Mouse (Mus musculus) right cerebral cortex, postnatal 10 days (tissue): ENCODE measurements around the gene Auts2.
A peak's percentile ranks its signal among the peaks of the same experiment; 100 is the strongest.

ENCODE experiments used
- DNase-seq, 2 experiments: peaks; one replicate each; pipeline ENCODE4 v3.0.0; 2021; ENCODE audit warnings: low spot score in 2 of 2

The Auts2 gene

DNA sequence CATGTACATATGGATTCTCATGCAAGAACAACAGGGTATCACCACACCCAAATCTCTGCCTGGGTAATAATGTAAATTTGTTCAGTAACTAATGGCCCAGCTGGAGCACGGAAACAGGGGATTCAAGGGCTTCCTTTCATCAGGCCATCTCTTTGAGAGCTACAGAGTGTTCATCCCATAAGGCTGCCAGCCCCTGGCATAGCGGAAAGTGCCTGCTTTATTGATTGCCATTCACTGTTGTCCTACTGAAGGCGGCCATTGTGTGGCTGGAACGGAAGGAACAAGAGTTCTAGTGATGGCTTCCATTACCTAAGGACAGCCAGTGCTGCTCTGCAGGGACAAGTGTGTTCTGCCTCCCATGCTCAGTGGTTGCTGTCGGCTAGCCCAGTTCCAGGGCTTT lies 865.6 kb downstream of the Auts2 start:
- DNase-seq = peak; percentile 82 to 90

DNA sequence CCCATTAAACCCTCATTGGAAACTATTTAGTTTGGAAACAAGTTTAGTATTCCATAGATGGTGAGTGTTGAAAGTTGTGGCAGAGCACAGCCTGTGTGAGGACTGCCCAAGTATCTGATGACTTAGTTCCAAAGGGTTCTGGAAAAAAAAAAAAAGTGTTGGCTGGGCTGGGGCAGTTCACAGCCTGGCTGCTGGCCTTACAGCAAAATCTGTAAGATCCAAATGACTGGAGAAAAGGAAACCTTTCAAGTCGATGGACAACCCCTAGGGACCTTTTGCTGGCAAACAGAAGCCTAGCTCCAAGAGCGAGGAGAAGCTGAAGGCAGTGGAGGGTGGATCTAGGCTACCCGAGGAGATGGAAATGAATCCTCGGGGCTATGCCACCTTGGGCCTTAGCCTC lies 869.4 kb downstream of the Auts2 start:
- DNase-seq = peak; percentile 35 to 41

DNA sequence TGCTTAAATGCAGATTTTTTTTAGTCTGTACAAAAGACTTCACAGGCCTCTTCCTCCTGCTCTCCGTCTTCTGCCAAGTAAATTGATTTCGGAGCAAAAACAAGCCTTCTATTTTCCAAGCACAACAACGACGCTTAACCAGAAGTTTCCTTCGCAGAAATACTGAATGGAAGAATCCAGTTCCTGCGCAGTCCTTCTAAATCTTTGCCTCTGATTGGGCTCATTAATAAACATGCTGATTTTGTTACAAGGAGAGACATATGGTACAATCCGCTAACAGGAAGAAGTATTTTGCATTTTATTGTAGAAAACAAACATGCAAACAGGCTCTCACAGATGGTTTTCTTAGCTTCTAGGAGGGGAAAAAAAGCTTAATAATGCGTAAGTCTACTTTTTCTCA lies 878.1 kb downstream of the Auts2 start:
- DNase-seq = no peak

DNA sequence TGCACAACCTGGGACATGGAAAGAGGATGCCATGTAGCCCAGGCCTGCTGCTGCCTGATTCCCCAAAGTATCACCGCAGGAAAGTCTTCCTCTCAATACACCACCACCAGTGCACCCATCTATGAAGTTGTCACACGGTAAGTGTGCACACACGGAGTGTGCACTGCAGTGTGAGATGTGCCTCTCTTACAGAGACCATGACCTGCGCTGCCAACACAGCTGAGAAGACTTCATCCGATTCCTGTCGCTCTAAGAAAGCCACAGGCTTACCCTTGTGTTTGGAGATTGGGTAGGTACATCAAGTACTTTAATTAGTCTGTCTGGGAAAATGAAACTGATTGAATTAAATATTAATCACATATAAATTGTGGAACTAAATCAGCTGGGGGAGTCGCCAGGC lies 878.5 kb downstream of the Auts2 start:
- no peak for DNase-seq

DNA sequence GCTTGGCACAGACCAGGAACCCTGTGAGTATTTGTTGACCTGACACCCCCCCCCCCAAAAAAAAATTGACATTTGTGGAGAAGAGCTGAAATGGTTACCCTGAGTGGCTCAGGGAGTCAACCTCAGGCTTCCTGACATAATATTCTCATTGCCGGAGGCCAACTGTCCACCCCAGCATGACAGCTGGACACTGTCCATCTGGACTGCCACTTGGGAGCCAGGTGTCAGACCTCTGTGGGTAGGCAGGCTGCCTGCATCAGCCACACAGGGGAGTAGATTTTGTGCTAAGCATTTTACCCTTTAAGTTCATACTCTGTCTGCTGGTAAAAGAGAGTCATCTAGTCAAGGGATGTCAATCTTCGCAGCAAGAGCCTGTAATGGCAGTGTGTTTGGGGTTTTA lies 880.5 kb downstream of the Auts2 start:
- no peak for DNase-seq

DNA sequence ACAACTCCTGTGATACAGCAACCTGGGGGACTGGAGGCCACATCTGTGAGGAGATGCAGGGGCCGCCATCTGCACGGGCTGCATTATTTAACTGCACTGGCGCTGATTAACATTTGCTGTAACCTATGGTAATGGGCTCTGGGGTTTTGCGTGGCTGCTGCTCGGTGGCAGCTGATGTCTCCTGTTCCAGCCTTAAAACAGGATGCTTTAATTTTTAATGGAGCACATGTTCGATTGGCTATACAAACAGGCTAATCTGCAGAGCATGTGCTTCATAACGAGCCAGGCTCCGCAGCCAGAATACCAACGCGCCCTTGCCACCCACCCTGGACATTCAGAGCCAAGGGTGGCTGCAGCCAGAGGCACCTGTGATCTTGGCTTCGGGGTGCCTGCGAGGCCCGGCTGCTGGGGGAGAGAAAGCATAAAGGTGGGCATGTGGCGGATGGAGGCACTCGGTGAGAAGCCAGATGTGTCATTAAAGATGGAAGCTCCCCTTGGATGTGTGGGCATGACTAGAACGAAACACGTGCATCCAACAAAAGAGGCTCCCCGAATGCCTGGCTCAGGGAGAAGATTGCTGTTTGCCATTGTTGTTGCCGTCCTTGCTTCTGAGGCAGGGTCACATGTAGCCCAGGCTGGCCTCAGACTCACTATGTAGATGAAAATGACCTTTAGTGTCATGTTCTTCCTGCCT lies 884.2 kb downstream of the Auts2 start:
- no peak for DNase-seq

DNA sequence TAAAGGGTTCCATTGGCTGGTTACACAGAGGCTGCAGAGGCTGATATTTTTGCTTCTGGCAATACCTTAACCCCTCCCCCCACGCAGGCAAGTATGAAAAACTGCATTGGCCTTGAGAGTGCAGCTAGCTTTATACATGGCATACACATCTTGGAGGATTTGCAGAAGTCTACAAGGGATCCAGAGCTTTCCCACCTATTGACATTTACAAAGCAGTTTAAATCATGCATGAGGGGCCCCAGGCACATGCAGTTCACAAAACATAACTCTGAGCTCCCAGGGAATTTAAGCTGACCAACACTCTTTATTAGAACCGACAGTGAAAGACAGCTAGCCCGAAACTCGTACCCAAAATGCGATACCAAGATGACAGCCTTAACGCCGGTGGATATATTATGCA lies 888.9 kb downstream of the Auts2 start:
- no peak for DNase-seq

DNA sequence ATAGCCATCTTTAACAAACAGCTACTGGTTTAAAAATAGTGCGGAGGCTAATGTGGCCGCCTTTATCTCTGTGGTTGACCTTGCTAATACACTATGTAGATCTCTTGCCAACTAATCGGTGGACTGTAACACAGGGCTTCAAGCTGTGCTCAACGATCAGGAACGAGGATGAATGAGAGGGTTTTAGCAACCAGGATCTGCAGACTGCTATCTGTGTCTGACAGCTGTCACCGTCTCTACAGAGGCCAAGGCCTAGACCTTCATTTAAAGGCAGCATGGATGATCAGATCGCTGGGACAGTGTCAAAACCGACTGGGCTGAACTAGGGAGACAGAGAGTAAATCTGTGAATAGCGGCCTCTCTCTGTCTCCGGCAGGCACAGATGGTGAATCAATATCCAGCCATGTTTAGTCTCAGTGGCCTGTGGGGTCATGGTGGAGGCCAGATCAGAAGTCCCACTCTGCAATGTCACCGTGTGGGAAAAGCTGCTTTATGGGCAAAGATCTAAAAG lies 892.7 kb downstream of the Auts2 start:
- no peak for DNase-seq

DNA sequence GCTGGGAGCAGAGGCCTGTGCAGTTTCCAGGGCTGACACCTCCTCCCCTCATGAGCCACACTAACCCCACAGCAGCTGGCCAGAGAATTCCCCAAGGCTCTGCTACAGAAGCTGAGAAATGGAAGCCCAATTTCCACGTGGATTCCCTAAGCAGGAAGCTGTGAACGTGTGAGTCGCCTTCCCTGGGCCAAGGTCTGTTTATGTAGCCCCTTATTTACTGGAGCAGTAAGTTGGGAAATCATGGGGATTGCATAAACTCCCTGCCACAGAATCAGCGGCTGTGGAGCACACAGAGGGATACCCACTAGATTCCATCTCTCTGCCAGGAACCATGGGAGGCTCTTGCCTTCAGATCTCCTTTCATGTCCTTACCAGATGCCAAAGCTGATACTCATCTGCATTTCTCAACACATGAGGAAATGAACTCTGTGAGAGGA lies 895.4 kb downstream of the Auts2 start:
- DNase-seq = no peak

DNA sequence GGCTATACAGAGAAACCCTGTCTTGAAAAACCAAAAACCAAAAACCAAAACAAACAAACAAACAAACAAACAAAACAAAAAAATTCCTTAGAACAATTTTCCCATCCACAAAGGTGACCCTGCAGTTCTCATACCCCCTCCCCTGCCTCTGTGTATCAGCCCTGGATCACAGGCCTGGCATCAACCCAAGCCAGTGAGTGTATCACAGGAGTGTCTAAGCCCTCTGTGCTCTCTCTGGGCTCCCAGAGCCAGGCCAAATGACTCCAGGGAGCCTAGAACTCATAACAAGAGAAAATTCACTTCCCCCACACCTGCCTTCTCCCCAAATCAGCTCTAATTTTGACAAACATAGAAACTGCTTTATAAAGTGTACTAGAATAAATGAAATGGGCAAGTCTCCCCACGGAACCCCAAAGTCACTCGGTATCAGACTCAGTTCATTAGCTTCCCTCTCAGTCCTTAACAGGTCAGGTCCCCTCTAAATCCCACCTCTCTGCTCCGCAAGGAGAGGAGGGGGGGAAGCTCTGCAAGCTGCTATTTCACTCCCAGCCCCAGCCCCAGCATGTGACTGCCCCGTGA lies 896.0 kb downstream of the Auts2 start:
- no peak for DNase-seq

DNA sequence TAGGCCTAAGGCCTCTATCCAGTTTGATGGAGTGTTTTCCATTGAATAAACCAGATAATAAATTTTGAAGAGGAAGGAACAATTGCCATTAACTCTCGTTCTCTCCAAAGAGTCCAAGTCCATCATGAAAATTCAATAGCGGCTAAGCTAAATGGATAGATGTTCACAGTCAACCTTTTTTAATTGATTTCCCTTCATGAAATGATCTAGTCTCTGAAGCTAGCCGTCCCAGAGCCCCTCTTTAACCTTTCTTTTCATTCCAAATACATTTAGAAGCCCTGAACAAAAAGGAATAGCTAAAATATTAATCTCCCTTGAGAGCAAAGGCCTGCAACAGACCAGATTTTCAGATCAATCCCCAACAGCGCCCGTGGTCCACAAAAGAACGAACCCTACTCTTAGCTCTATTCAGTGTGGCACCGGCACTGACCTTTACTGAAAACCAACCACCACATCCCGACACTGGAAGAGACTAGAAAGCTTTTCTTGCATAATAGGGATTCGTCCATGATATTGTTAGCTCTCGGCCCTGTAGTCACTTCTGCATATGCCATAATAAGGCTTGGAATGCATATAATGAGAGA lies 896.9 kb downstream of the Auts2 start:
- DNase-seq = no peak

DNA sequence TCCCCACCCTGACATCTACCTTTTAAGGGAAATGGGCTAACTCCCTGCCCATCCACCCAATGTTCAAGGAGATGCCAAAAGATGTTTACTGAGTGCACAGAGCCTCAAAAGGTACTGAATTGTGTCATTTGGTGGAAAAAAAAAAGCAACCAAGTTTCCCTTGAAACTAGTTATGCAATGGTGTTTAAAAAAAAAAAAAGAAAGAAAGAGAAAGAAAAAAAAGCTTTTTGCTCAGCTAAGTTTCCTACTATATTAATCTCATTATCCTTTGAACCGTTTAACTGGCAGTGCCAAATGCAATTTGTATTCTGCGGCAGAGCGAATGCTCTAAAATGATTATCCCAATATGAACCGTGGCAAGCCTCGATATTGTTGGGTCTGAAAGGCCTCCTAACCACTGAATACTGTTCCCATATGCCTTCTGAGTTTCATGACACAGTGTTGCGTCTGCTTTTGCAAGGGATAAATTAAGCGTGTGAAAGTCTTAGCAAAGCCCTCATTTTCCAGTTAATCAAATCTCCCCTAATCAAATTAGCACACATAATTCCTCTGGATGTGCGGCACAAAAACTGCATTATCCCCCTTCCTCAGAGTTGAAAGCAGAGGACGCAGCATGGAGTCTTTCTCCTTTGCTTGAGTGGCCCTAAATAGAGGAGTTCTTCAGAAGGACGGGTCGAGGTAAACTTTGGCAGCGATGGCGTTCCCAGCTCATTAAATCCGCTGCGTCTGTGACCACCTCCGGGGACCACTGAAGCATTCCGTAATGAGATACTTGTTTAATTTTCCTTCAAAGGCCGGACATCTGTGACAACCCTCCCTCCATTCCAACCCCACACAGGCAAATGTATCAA lies 897.6 kb downstream of the Auts2 start:
- DNase-seq = peak in 1 of 2 experiments; percentile 46

DNA sequence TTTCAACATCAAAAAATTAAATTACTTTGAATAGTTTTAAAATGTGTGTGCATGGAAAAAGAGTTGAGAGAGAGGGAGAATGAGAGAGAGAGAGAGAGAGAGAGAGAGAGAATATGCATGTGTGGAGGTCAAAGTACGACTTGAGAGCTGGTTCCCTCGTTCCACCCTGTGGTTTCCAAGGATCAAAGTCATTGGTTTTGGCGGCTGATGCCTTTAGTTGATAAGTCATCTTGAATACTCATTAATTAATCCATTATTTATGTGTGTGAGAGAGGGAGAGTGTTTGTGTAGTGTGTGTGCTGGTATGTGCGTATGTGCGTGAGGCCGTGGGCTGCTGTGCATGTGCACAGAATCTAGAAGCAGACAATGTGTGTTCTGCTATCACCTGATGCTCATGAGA lies 898.8 kb downstream of the Auts2 start:
- no peak for DNase-seq

DNA sequence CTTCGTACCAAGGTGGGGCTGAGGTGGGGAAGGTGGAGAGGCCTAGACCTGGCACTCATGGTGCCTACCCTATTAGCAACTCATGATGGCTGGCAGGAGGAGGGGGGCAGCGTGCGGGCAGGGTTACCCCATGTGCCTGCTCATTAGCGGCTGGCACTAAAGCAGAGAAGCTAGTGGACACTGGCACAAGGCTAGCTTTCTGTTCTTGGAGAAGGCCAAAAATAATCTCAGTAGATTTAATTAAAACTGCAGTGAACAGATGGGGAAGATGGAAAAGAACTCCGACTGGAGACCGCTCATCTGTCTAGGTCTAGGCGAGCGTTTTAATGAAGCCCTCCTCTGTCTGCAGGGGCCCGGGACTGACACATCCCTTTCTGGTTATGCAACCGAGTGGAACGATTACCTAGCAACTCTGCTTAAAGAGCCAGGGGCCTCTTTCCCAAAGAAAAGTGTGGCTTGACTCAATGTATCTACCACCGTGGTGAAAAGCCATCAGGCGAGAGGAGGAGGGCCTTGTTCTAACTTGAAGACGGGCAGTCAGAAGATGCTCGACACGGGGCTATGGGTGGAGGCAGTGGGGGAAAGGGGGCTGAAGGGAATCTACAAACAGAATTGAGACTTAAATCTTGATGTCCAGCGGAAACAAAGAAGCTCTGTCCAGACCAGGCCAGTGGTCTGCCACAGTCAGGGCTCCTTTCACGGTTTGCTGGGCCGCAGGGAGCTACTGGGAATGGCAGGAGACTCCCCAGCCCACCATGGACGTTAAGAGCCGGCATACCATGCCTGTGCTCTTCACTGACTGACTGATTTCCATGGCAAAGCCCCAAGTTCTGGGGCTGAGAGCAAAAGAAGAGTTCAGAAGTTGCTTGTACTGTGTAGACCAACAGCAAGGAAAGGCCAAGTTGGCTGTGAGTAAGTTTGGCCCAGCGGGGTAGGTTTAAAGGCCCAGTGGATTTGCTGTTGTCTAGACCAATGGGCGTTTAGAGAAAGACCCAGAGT lies 899.7 kb downstream of the Auts2 start:
- DNase-seq = peak; percentile 76 to 86

DNA sequence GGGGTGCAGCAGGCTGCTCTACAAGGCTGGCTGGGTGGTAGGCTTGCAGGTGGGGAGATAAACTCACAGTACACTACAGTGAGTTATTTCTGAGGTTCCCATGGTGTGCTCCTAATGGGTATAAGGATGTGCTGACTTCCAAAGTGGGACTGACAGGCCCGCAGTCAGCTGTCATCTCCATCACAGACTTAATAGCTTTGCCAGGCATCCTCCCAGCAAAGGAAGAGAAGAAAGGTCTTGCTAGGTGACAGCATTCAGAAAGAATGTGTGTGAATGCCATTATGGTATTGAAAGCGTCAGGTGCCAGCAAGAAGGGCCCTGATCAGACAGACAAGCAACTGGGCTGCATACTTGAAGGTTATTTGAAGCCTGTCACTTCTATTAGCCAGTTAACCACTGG lies 900.4 kb downstream of the Auts2 start:
- DNase-seq = no peak

DNA sequence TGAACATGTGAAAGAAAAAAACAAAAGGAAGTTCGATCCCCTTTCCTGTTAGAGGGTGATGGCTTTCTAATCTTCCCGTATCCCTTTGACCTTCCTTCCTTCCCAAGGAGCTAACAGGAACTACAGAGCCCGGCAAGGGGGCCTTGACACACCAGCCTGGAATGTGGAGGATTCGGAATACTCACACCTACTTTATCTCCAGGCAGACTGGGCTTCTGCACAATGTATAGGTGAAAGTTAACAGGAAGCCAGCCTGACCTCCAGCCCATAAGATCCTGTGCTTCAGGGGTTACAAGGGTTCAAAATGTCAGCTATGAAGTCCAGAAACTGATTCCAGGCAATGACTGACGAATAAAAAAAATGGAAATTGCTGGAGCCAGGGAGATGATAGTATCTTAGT lies 906.7 kb downstream of the Auts2 start:
- DNase-seq = no peak

DNA sequence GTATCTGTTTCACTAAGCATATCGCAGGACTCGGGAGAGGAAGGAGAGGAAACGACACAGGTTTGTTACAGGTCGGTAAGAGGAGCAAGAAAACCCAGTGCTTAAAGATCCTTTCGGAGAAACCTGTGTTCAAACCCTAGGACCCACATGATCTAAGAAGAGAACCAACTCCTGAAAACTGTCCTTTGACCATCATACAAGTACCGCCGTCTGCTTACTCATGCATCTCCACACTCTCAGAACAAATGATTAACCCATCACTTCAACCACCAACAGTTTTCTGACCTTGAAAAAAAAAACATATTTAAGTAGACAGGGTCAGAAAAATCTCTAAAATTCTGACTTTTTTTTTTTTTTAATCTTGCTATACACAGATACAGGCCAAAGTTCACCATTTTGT lies 908.4 kb downstream of the Auts2 start:
- no peak for DNase-seq

DNA sequence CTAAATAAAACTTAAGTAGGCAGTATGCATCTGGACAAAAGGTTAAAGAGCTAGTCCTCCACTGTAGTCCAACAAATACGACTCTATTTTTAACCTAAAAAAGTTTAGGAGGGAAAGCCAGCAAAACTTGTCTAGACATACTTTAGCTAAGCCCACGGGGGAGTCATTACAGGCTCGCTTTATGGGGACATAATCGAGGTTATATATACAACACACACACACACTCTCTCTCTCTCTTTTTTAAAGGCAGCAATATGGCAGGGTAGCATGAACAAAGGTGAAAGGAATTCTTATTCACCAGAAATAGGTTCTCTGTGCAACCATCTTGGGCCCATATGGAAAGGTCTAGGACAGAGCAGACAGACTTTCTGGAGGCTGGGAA lies 911.2 kb downstream of the Auts2 start:
- DNase-seq = no peak

DNA sequence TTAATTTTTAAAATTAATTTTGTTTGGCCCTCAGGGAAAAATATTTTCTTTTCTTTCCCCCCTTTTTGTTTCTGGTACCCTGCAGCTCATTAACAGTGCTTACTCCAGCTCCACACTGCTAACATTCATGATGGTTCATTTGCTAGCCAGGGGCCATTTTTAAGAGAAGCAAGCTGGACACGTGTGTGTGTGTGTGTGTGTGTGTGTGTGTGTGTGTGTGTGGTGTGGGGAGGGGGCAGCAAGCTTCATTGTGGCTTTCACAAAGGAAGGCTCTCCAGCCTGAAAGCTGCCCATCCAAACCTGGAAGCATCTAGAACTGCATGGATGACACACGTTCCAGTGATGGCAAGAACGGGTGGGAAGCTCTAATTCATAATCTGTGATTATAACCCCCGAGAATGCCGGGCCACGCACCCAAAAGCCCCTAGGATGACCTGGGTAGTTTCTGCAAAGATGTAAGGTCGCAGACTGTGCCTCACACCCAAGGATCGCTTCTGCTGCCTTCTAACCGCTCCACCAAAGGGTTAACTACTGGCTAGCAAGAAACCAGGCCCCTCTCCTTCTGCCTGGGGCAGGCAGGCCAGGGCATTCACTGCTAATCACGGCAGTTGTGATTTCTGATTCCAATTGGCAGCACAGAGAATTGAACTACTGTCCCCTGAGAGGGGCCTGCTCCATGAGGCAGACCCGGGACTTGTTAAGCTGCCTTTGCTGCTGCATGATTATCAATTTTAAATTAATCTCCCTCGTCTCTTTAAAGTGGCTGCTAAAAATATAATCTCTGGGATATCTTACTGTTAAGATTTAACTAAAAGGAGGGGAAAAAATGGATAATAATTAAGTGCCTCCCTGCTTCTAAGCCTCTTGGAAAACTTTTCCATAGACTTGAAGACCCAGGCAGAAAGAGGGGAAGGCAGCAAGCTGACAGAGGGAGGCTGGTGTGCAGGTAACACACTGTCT lies 911.8 kb downstream of the Auts2 start:
- DNase-seq = no peak

DNA sequence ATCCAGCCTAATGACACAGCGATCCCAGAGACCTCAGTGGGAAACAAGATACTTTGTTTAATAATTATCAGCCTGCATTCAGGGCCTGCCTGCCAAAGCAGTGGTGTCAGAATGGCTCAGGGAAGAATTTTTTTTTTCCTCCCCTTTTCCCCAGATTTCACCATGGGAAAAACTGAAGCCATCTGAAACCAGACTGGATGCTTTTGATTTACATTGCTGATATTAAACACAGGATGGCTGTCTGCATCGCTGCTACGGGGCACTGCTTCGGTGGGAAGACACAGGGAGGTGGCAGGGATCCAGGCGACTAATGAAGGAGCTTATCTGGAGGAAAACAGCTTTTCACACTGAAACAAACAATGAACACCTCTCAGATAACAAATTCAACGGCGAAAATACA lies 912.6 kb downstream of the Auts2 start:
- DNase-seq = peak in 1 of 2 experiments; percentile 55
